Mouse (Mus musculus): ENCODE measurements around the gene Zfp345.
A peak's percentile ranks its signal among the peaks of the same experiment; 100 is the strongest.
"Not testable (repeated sequence)": the region's sequence is repeated elsewhere in the genome, so short reads cannot be mapped to it uniquely, and the experiment has no call there.

Gene Zfp345

GRCm38 (mm10) chr2:150484939-150485778, at the start of gene Zfp345:
Gene Zfp345, minus strand, starts transcription at chr2:150485091.
- peak; percentile 18 for DNase-seq (ENCODE audit: low spot score)

GRCm38 (mm10) chr2:150525703-150526207, 40.9 kb upstream of the Zfp345 start:
- DNase-seq (ENCODE audit: low spot score), result no peak

- DNase-seq (ENCODE audit: low spot score), result no peak
Observed at GRCm38 (mm10) chr2:150512837-150513236, 27.9 kb upstream of the Zfp345 start.

- not testable (repeated sequence) for DNase-seq (ENCODE audit: low spot score)
Observed at GRCm38 (mm10) chr2:150500124-150500973, 15.5 kb upstream of the Zfp345 start.

- no peak for DNase-seq (ENCODE audit: low spot score)
Observed at GRCm38 (mm10) chr2:150493031-150493430, 8.1 kb upstream of the Zfp345 start.

- DNase-seq (ENCODE audit: low spot score), result peak; percentile 79
Observed at GRCm38 (mm10) chr2:150451180-150451919, 33.5 kb downstream of the Zfp345 start, which contains the start of gene Zfp442. Gene Zfp442, minus strand, starts transcription at chr2:150451486.

GRCm38 (mm10) chr2:150439084-150439483, 45.8 kb downstream of the Zfp345 start:
- not testable (repeated sequence) for DNase-seq (ENCODE audit: low spot score)
